Mouse (Mus musculus): ENCODE results near the gene Nccrp1. TPM values are rescaled to one million over a fixed set of nuclear protein-coding genes. Genes with fewer than 3 reads are reported as not detected.
"Not testable (repeated sequence)": the region's sequence is repeated elsewhere in the genome, so short reads cannot be mapped to it uniquely, and the experiment has no call there.

Nccrp1 gene
- polyA plus RNA-seq, 1 experiment from 2014 or later: not detected

- Histone ChIP-seq H3K4me1 (ENCODE audit: control insufficient read depth, insufficient read depth, low read length) (peaks cover 16% of the 10 kb centered on the region), H3K4me3 (ENCODE audit: low read length) (no peak overlapping the region), H3K9ac (ENCODE audit: low read depth, low read length) (no peak overlapping the region), H3K4me2 (replicated peaks; ENCODE audit: low read depth, low read length) (no peak overlapping the region), H3K36me3 (ENCODE audit: control insufficient read depth, insufficient read depth, low read length) (no peaks in the 10 kb centered on the region), H3K27me3 (ENCODE audit: control insufficient read depth, insufficient read depth, low read length) (peaks cover 32% of the 10 kb centered on the region), H3K27ac (ENCODE audit: low read depth, low read length) (no peak overlapping the region), H3K9me3 (ENCODE audit: control insufficient read depth, low read length) (no peaks in the 10 kb centered on the region)
- no peak for ATAC-seq (ENCODE audit: low FRiP score, low TSS enrichment)
- 48% methylated on average over 7 of the region's 7 CpGs for WGBS
These were observed 1.2 kb downstream of the Nccrp1 start for GRCm38 (mm10) chr7:28545891-28546210.

- no peak overlapping the region for H3K4me2 ChIP-seq (replicated peaks; ENCODE audit: low read depth, low read length)
- peaks cover 16% of the 10 kb centered on the region for H3K4me1 ChIP-seq (ENCODE audit: control insufficient read depth, insufficient read depth, low read length)
- no peaks in the 10 kb centered on the region for H3K9me3 ChIP-seq (ENCODE audit: control insufficient read depth, low read length)
- H3K27ac ChIP-seq (ENCODE audit: low read depth, low read length): no peak overlapping the region
- peak; percentile 49 for ATAC-seq (ENCODE audit: low FRiP score, low TSS enrichment)
- 28% methylated on average over 14 of the region's 14 CpGs for WGBS
- no peak overlapping the region for H3K4me3 ChIP-seq (ENCODE audit: low read length)
- H3K27me3 ChIP-seq (ENCODE audit: control insufficient read depth, insufficient read depth, low read length): peaks cover 32% of the 10 kb centered on the region
- no peaks in the 10 kb centered on the region for H3K36me3 ChIP-seq (ENCODE audit: control insufficient read depth, insufficient read depth, low read length)
- no peak overlapping the region for H3K9ac ChIP-seq (ENCODE audit: low read depth, low read length)
These were observed 1.8 kb downstream of the Nccrp1 start for GRCm38 (mm10) chr7:28545048-28545890.

GRCm38 (mm10) chr7:28544051-28544601 is 2.9 kb downstream of the Nccrp1 start:
- peak overlapping the region; percentile 45 for H3K4me2 ChIP-seq (replicated peaks; ENCODE audit: low read depth, low read length)
- 3% methylated on average over 26 of the region's 27 CpGs for WGBS
- H3K4me1 ChIP-seq (ENCODE audit: control insufficient read depth, insufficient read depth, low read length): peaks cover 16% of the 10 kb centered on the region
- no peak overlapping the region for H3K27ac ChIP-seq (ENCODE audit: low read depth, low read length)
- no peaks in the 10 kb centered on the region for H3K9me3 ChIP-seq (ENCODE audit: control insufficient read depth, low read length)
- H3K36me3 ChIP-seq (ENCODE audit: control insufficient read depth, insufficient read depth, low read length): no peaks in the 10 kb centered on the region
- H3K9ac ChIP-seq (ENCODE audit: low read depth, low read length): no peak overlapping the region; the same call in 1 of the 2 replicates
- ATAC-seq (ENCODE audit: low FRiP score, low TSS enrichment): peak; percentile 56
- H3K27me3 ChIP-seq (ENCODE audit: control insufficient read depth, insufficient read depth, low read length): peaks cover 32% of the 10 kb centered on the region
- H3K4me3 ChIP-seq (ENCODE audit: low read length): peak overlapping the region; percentile 19; the same call in 1 of the 2 replicates

GRCm38 (mm10) chr7:28540526-28540925 is 6.5 kb downstream of the Nccrp1 start, which contains the start of gene Sycn:
Gene Sycn (plus strand): TSS chr7:28540885.
- no peaks in the 10 kb centered on the region for H3K36me3 ChIP-seq (ENCODE audit: control insufficient read depth, insufficient read depth, low read length)
- peaks cover 13% of the 10 kb centered on the region for H3K27me3 ChIP-seq (ENCODE audit: control insufficient read depth, insufficient read depth, low read length)
- no peak within 1 kb of the TSS for H3K9ac ChIP-seq (ENCODE audit: low read depth, low read length)
- H3K27ac ChIP-seq (ENCODE audit: low read depth, low read length): no peak within 1 kb of the TSS
- no peak within 1 kb of the TSS for H3K4me3 ChIP-seq (ENCODE audit: low read length)
- ATAC-seq (ENCODE audit: low FRiP score, low TSS enrichment): no peak
- peaks cover 6% of the 10 kb centered on the region; the same call in 1 of the 2 replicates for H3K4me1 ChIP-seq (ENCODE audit: control insufficient read depth, insufficient read depth, low read length)
- no peak within 1 kb of the TSS for H3K4me2 ChIP-seq (replicated peaks; ENCODE audit: low read depth, low read length)
- 71% methylated on average over 4 of the region's 4 CpGs for WGBS
- H3K9me3 ChIP-seq (ENCODE audit: control insufficient read depth, low read length): no peaks in the 10 kb centered on the region

GRCm38 (mm10) chr7:28538886-28539285 is 8.2 kb downstream of the Nccrp1 start:
- not testable (repeated sequence) for ATAC-seq (ENCODE audit: low FRiP score, low TSS enrichment); H3K4me3 ChIP-seq (ENCODE audit: low read length); H3K4me2 ChIP-seq (replicated peaks; ENCODE audit: low read depth, low read length); H3K4me1 ChIP-seq (ENCODE audit: control insufficient read depth, insufficient read depth, low read length); H3K27me3 ChIP-seq (ENCODE audit: control insufficient read depth, insufficient read depth, low read length); H3K36me3 ChIP-seq (ENCODE audit: control insufficient read depth, insufficient read depth, low read length); H3K9me3 ChIP-seq (ENCODE audit: control insufficient read depth, low read length); H3K9ac ChIP-seq (ENCODE audit: low read depth, low read length); H3K27ac ChIP-seq (ENCODE audit: low read depth, low read length)
- 91% methylated on average over 6 of the region's 6 CpGs for WGBS

- Histone ChIP-seq H3K27ac (ENCODE audit: low read depth, low read length) (no peak overlapping the region), H3K36me3 (ENCODE audit: control insufficient read depth, insufficient read depth, low read length) (no peaks in the 10 kb centered on the region), H3K4me3 (ENCODE audit: low read length) (no peak overlapping the region), H3K27me3 (ENCODE audit: control insufficient read depth, insufficient read depth, low read length) (no peaks in the 10 kb centered on the region), H3K9ac (ENCODE audit: low read depth, low read length) (no peak overlapping the region), H3K9me3 (ENCODE audit: control insufficient read depth, low read length) (no peaks in the 10 kb centered on the region), H3K4me1 (ENCODE audit: control insufficient read depth, insufficient read depth, low read length) (no peaks in the 10 kb centered on the region), H3K4me2 (replicated peaks; ENCODE audit: low read depth, low read length) (no peak overlapping the region)
- WGBS: 45% methylated on average over 8 of the region's 8 CpGs
- no peak for ATAC-seq (ENCODE audit: low FRiP score, low TSS enrichment)
These were observed 15.0 kb downstream of the Nccrp1 start for GRCm38 (mm10) chr7:28532005-28532404.

GRCm38 (mm10) chr7:28527922-28528719 is 18.9 kb downstream of the Nccrp1 start:
- no peak overlapping the region for H3K9ac ChIP-seq (ENCODE audit: low read depth, low read length)
- H3K4me3 ChIP-seq (ENCODE audit: low read length): no peak overlapping the region
- ATAC-seq (ENCODE audit: low FRiP score, low TSS enrichment): peak; percentile 77
- no peaks in the 10 kb centered on the region for H3K36me3 ChIP-seq (ENCODE audit: control insufficient read depth, insufficient read depth, low read length)
- H3K9me3 ChIP-seq (ENCODE audit: control insufficient read depth, low read length): no peaks in the 10 kb centered on the region
- H3K27ac ChIP-seq (ENCODE audit: low read depth, low read length): no peak overlapping the region
- no peaks in the 10 kb centered on the region for H3K27me3 ChIP-seq (ENCODE audit: control insufficient read depth, insufficient read depth, low read length)
- no peak overlapping the region for H3K4me2 ChIP-seq (replicated peaks; ENCODE audit: low read depth, low read length)
- WGBS: 6% methylated on average over 19 of the region's 19 CpGs
- no peaks in the 10 kb centered on the region for H3K4me1 ChIP-seq (ENCODE audit: control insufficient read depth, insufficient read depth, low read length)

GRCm38 (mm10) chr7:28522536-28522935 is 24.5 kb downstream of the Nccrp1 start, which contains the start of gene Ifnl3:
Gene Ifnl3 (plus strand): TSS chr7:28522836.
- H3K4me1 ChIP-seq (ENCODE audit: control insufficient read depth, insufficient read depth, low read length); H3K9me3 ChIP-seq (ENCODE audit: control insufficient read depth, low read length); H3K9ac ChIP-seq (ENCODE audit: low read depth, low read length); H3K36me3 ChIP-seq (ENCODE audit: control insufficient read depth, insufficient read depth, low read length); ATAC-seq (ENCODE audit: low FRiP score, low TSS enrichment); H3K4me2 ChIP-seq (replicated peaks; ENCODE audit: low read depth, low read length); H3K27me3 ChIP-seq (ENCODE audit: control insufficient read depth, insufficient read depth, low read length); H3K4me3 ChIP-seq (ENCODE audit: low read length); H3K27ac ChIP-seq (ENCODE audit: low read depth, low read length): not testable (repeated sequence)
- 73% methylated on average over 5 of the region's 6 CpGs for WGBS

All from kidney, embryonic 14.5 days (tissue).